Mouse (Mus musculus) intestine, postnatal 0 days (tissue): ENCODE data around the gene Samd4. TPM values are rescaled to one million over a fixed set of nuclear protein-coding genes. Genes with fewer than 3 reads are reported as not detected.

ENCODE experiments used
- ATAC-seq: fragments of 200-750 bp; cut with Nextera tagmentation; 2 replicates; pipeline ENCODE4 v1.8.0; 2017; ENCODE audit warnings: mild to moderate bottlenecking, moderate TSS enrichment, moderate library complexity
- H3K27ac ChIP-seq: fragments of 300-500 bp; sonication (generic); 2 replicates; pipeline ENCODE4 v1.5.1; 2014; ENCODE audit warnings: mild to moderate bottlenecking, low read depth, low read length, moderate library complexity
- H3K27me3 ChIP-seq: fragments of 300-500 bp; sonication (generic); replicated peaks from 2 replicates; pipeline ENCODE4 v1.6.1; 2014; ENCODE audit warnings: low read length, mixed read lengths; ENCODE audit not compliant: control insufficient read depth, insufficient read depth
- H3K36me3 ChIP-seq: fragments of 300-500 bp; sonication (generic); 2 replicates; pipeline ENCODE4 v1.6.1; 2014; ENCODE audit warnings: mild to moderate bottlenecking, moderate library complexity; ENCODE audit not compliant: control insufficient read depth, insufficient read depth
- H3K4me1 ChIP-seq: fragments of 300-500 bp; sonication (generic); replicated peaks from 2 replicates; pipeline ENCODE4 v1.6.1; 2014; ENCODE audit warnings: antibody characterized with exemption, low read length, mixed read lengths; ENCODE audit not compliant: control insufficient read depth, insufficient read depth
- H3K4me2 ChIP-seq: fragments of 300-500 bp; sonication (generic); replicated peaks from 2 replicates; pipeline ENCODE4 v1.6.1; 2014; ENCODE audit warnings: low read depth, mild to moderate bottlenecking, moderate library complexity
- H3K4me3 ChIP-seq: fragments of 300-500 bp; sonication (generic); 2 replicates; pipeline ENCODE4 v1.5.1; 2014; ENCODE audit warnings: low read depth, low read length
- H3K9ac ChIP-seq: fragments of 300-500 bp; sonication (generic); 2 replicates; pipeline ENCODE4 v1.6.1; 2014; ENCODE audit warnings: mild to moderate bottlenecking, low read depth, low read length
- H3K9me3 ChIP-seq: fragments of 300-500 bp; sonication (generic); 2 replicates; pipeline ENCODE4 v1.6.1; 2016; ENCODE audit warnings: mixed run types; ENCODE audit not compliant: control insufficient read depth
- CTCF ChIP-seq: sonication (generic); IDR thresholded peaks from 2 replicates; pipeline ENCODE4 v1.5.1; 2016; ENCODE audit warnings: low read depth, mild to moderate bottlenecking, control low read depth, antibody characterized with exemption, moderate library complexity
- WGBS: fragments of 180-500 bp; shearing (Covaris S2); extraction: QIAGEN DNeasy Blood & Tissue Kit; methylation state at CpG from one replicate; pipeline ENCODE4 v1.1.7; 2014; 5-methylcytosine and 5-hydroxymethylcytosine counted together
- polyA plus RNA-seq: library from polyadenylated mRNA; unstranded; fragments of >200 nt; fragmentation: Nextera tagmentation; extraction: Ambion mirVana; gene quantifications from 2 replicates; pipeline ENCODE4 v1.2.1, GENCODE M21; 2015

Samd4 gene
- polyA plus RNA-seq, 1 experiment from 2014 or later, result 3.1 TPM

DNA sequence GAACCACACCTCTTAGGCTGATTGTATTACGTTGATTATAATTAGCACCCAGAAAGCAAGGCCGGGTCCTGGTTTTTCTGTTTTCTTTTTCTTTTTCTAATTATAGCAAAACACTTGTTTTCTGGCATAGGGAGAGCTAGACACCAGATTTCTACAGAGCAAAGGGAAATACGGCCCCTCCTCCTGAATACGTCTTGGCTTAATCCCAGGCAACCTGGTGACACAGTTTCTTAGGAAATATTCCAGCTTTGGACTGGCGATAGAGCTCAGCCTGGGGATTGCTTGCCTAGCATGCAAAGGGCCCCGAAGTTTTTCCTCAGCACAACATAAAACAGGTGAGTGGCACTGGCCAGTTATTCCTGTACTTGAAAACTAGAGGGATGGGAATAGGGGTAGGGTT lies 31.7 kb downstream of the Samd4 start:
- Histone ChIP-seq H3K27me3 (no peaks in the 10 kb centered on the region), H3K4me2 (no peak overlapping the region), H3K36me3 (no peaks in the 10 kb centered on the region), H3K4me1 (no peaks in the 10 kb centered on the region), H3K27ac (no peak overlapping the region), H3K4me3 (no peak overlapping the region), H3K9me3 (no peaks in the 10 kb centered on the region), H3K9ac (no peak overlapping the region)
- WGBS, result 68% methylated on average over 6 of the region's 6 CpGs
- no peak for TF ChIP-seq CTCF
- no peak for ATAC-seq

DNA sequence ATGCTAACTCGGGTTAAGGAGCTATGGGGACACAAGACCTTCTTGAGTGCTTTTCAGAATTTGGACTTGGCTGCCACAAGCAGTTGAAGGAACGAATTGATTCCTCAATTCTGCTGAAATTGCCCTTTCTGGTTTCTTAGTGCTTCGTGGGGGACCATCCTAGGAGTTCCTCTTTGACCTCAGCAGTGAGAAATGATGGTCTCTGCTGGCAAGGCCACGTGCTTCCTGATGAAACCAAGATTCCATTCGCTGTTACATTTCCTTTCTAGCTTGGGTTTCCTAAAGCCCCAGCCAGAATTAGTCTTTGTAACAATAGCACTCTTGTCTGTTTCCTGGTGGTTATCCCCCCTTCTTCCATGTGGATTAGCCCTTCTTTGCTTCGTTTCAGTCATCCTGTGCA lies 32.9 kb downstream of the Samd4 start:
- no peak for TF ChIP-seq CTCF
- H3K4me3 ChIP-seq, result no peak overlapping the region
- H3K4me1 ChIP-seq, result no peaks in the 10 kb centered on the region
- no peak overlapping the region for H3K4me2 ChIP-seq
- no peak overlapping the region for H3K27ac ChIP-seq
- WGBS, result 62% methylated on average over 6 of the region's 6 CpGs
- no peaks in the 10 kb centered on the region for H3K27me3 ChIP-seq
- H3K36me3 ChIP-seq, result no peaks in the 10 kb centered on the region
- no peak for ATAC-seq
- H3K9me3 ChIP-seq, result no peaks in the 10 kb centered on the region
- no peak overlapping the region for H3K9ac ChIP-seq

DNA sequence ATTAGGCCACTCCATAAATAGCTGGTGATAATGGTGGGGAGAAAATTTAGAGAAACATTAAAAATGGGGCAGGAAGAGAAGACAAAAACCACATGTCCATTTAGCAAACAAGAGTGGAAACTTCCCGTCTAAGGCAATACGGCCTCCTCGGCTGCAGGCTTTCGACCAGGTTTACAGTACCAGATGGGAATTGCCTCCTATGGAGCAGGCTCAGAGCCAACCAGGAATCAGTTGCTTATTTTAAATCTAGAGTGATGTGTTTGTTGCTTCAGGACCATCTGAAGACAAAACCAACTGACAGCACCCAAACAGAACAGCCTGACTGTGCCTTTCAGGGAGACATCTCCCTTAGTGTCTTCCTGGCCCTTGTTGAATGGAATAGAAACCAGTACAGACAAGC lies 33.9 kb downstream of the Samd4 start:
- Histone ChIP-seq H3K4me1 (no peaks in the 10 kb centered on the region), H3K9me3 (no peaks in the 10 kb centered on the region), H3K4me3 (no peak overlapping the region), H3K4me2 (no peak overlapping the region), H3K9ac (no peak overlapping the region), H3K36me3 (no peaks in the 10 kb centered on the region), H3K27me3 (no peaks in the 10 kb centered on the region), H3K27ac (no peak overlapping the region)
- no peak for ATAC-seq
- 58% methylated on average over 4 of the region's 4 CpGs for WGBS
- TF ChIP-seq CTCF, result no peak

DNA sequence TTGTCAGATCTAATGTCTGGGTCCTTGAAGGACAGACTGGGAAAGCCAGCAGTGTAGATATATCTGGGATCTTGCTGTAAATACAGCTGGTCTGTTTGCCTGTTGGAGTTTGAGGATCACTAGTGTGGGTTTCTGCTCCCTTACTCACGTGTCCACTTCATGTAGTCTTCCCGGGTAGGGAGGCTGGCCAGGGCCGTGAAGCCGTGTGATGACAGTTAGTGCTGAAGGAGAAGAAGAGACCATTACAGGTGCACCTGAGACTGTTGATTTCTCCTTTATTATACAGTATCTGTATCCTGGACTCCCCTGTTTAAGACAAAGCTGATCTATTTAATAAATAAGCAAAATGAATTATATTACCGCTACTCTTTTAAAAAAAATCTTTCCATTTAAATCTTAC lies 34.5 kb downstream of the Samd4 start:
- no peak for TF ChIP-seq CTCF
- no peaks in the 10 kb centered on the region for H3K9me3 ChIP-seq
- 90% methylated on average over 5 of the region's 5 CpGs for WGBS
- H3K36me3 ChIP-seq, result no peaks in the 10 kb centered on the region
- no peak overlapping the region for H3K4me2 ChIP-seq
- no peak for ATAC-seq
- H3K27me3 ChIP-seq, result no peaks in the 10 kb centered on the region
- H3K9ac ChIP-seq, result no peak overlapping the region
- no peak overlapping the region for H3K27ac ChIP-seq
- no peaks in the 10 kb centered on the region for H3K4me1 ChIP-seq
- H3K4me3 ChIP-seq, result no peak overlapping the region

DNA sequence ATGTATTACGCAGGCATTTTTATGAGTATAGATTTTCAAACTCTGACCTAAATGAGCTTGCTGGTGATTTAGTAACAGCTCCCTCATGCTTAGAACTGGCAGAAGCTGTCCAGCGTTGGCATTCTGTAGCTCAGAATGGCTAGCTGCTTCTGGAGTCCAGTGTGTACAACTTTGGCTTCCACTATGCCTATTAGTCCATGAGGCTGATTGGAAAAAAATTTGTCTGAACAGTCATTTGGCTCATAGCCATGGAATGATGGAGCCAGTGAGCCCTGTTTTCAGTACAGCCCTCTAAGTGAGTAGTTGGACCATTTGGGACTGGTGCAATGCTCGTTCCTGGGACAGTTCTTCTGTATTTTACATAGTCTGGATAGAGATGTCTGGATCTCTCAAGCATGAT lies 34.9 kb downstream of the Samd4 start:
- H3K4me2 ChIP-seq, result no peak overlapping the region
- WGBS, result 85% methylated on average over 3 of the region's 3 CpGs
- no peak for ATAC-seq
- H3K4me1 ChIP-seq, result no peaks in the 10 kb centered on the region
- no peak overlapping the region for H3K27ac ChIP-seq
- no peak overlapping the region for H3K9ac ChIP-seq
- H3K9me3 ChIP-seq, result no peaks in the 10 kb centered on the region
- no peak for TF ChIP-seq CTCF
- H3K27me3 ChIP-seq, result no peaks in the 10 kb centered on the region
- no peak overlapping the region for H3K4me3 ChIP-seq
- no peaks in the 10 kb centered on the region for H3K36me3 ChIP-seq

DNA sequence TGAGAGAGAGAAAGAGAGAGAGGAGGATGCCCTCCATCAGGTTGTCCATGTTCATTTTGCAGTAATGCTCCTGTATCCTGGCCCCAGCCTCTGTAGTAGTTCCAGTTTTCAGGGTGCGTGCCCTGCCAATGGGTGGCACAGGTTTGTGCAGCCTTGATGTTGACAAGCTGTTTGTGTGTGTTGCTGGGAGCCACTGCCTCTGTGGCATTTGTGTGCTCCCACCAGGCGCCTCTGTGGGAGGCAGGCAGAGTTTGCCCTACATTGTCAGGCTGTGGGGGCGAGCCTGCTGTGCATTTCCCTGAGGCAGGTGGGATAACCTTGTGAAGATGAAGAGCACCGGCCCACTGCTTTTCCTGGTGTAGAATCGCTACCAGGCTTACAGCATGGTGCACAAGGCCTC lies 37.8 kb downstream of the Samd4 start:
- H3K4me1 ChIP-seq, result no peaks in the 10 kb centered on the region
- no peak for ATAC-seq
- H3K27ac ChIP-seq, result no peak overlapping the region
- no peaks in the 10 kb centered on the region for H3K27me3 ChIP-seq
- no peaks in the 10 kb centered on the region for H3K9me3 ChIP-seq
- no peak overlapping the region for H3K4me2 ChIP-seq
- H3K4me3 ChIP-seq, result no peak overlapping the region
- H3K36me3 ChIP-seq, result no peaks in the 10 kb centered on the region
- 86% methylated on average over 5 of the region's 5 CpGs for WGBS
- no peak for TF ChIP-seq CTCF
- no peak overlapping the region for H3K9ac ChIP-seq

DNA sequence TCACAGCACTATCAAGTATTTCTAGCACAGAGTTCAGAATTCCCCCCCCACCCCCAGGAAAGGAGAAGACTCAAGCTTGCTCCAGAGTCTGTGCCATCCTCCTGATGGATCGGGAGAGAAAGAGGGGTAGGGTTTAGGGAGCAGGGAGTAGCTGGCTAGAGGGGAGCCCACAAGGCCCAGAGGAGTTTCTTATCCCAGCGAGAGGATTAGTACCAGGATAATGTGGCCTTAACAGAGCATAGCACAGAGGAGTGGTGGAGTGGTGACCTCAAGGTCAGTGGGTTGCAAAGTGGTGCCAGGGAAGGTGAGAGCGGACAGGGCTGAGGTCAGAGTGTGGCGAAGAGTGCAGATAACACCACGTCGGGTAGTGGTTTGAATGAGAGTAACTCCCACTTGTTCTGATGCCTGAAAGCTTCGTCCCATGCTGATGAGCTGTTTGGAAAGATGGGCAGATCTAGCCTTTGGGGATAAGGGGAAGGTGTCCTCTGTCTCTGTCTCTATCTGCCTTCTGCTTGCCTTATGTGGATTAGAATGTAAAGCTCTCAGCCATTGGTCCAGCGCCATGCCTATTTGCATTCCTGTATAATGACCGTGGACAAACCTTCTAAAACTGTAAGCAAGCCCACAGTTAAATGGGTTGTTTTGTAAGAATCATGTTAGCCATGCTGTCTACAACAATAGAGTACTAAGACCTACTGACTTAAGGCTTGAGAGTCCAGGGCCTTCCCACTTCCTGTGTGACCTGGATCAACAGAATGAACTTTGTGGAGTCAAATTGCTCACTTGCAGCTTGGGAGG lies 38.7 kb downstream of the Samd4 start:
- 85% methylated on average over 9 of the region's 9 CpGs for WGBS
- Histone ChIP-seq H3K4me2 (no peak overlapping the region), H3K9ac (no peak overlapping the region), H3K36me3 (no peaks in the 10 kb centered on the region), H3K4me3 (no peak overlapping the region), H3K9me3 (no peaks in the 10 kb centered on the region), H3K4me1 (no peaks in the 10 kb centered on the region), H3K27ac (no peak overlapping the region), H3K27me3 (no peaks in the 10 kb centered on the region)
- TF ChIP-seq CTCF, result no peak
- no peak for ATAC-seq
